Mouse (Mus musculus) layer of hippocampus, adult 9-10 months (tissue): Measurements from ENCODE around the gene Gm4767.
"Not testable (repeated sequence)": the region's sequence is repeated elsewhere in the genome, so short reads cannot be mapped to it uniquely, and the experiment has no call there.

ENCODE experiments used
- DNase-seq: peaks from one replicate; pipeline ENCODE4 v3.0.0; 2022; ENCODE audit warnings: low spot score

Gm4767 gene

DNA sequence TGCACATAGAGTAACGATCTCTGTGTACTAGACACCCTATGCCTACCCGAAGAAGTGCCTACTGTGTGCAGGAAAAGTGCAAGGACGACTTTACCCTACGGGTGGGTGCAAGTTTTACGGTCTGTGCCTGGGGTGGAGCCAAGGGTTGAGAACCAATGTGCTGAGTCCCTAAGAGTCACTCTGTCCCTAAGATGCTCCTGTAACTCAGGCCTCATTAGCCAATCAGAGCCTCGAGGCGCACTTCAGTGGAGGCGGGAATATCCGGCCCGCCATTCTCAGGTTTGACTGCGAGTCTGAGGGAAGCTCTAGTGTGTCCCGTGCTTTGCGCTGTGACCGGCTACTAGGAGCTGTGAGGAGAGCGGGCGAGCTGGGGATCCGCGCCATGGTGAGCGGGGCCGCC is at the start of gene Gm4767:
Gene Gm4767, plus strand, starts transcription at position 288 of the 400 bp plus-strand sequence.
- DNase-seq: not testable (repeated sequence)

DNA sequence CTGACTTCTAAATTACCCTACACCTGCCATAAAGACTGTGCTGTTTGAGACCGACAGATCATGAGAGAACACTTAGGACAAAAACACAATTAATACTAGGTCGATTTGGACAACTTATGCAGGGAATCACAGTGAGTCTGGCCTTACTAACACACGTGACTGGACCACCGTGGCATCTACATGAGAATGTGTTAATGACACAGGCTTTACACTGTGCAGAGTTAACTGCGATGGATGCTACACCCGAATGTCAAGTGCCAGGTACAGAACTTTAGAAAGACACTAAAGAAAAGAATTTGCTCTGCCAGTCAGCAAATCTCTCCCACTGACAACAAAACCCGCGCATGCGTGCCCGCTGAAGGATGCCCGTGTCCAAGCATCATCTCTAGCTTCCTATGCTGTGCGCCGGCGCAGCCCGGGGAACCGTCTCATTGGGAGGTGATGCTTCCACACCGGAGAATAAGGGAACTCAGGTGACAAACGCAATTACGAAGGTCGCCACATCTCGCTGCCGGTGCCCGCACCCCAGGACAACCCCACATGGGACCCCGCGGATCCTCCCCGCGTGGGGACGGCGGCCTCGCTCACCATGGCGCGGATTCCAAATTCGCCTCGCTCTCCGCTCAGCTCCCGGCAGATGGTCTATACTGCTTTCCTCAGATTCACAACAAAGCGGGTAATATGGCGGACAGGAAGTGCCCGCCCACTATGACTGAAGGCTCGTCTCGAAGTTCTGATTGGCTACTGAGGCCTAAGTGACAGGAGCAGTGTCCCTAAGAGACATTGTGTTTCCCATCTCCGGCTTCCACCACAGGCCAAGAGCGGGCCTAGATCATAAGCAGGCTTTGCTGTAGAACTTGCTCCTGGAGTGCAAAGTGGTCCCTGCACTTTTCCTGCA is 41.2 kb upstream of the Gm4767 start, which contains the start of gene Gm3055:
Gene Gm3055, minus strand, starts transcription at position 656 of the 898 bp plus-strand sequence.
- DNase-seq: not testable (repeated sequence)

DNA sequence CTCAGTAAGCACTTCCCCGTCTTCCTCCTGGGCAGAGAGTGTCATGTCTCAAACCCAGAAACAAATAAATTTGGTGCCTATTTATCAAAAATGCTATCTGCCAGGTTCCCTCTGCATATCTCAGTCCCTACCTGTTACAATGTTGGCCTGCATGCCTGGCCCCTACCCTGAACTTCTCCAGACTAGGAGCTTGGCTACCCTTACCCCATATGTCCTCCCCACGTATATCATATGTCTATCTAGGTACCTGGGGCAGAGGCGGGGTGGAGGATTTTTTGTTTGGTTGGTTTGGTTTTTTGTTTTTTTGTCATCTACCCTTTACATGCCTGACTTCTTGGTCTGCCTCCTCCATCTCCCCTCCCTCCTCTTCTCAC is 40.6 kb upstream of the Gm4767 start:
- not testable (repeated sequence) for DNase-seq

DNA sequence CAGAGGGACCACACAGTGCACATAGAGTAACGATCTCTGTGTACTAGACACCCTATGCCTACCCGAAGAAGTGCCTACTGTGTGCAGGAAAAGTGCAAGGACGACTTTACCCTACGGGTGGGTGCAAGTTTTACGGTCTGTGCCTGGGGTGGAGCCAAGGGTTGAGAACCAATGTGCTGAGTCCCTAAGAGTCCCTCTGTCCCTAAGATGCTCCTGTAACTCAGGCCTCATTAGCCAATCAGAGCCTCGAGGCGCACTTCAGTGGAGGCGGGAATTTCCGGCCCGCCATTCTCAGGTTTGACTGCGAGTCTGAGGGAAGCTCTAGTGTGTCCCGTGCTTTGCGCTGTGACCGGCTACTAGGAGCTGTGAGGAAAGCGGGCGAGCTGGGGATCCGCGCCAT is 34.2 kb downstream of the Gm4767 start:
- DNase-seq: not testable (repeated sequence)

DNA sequence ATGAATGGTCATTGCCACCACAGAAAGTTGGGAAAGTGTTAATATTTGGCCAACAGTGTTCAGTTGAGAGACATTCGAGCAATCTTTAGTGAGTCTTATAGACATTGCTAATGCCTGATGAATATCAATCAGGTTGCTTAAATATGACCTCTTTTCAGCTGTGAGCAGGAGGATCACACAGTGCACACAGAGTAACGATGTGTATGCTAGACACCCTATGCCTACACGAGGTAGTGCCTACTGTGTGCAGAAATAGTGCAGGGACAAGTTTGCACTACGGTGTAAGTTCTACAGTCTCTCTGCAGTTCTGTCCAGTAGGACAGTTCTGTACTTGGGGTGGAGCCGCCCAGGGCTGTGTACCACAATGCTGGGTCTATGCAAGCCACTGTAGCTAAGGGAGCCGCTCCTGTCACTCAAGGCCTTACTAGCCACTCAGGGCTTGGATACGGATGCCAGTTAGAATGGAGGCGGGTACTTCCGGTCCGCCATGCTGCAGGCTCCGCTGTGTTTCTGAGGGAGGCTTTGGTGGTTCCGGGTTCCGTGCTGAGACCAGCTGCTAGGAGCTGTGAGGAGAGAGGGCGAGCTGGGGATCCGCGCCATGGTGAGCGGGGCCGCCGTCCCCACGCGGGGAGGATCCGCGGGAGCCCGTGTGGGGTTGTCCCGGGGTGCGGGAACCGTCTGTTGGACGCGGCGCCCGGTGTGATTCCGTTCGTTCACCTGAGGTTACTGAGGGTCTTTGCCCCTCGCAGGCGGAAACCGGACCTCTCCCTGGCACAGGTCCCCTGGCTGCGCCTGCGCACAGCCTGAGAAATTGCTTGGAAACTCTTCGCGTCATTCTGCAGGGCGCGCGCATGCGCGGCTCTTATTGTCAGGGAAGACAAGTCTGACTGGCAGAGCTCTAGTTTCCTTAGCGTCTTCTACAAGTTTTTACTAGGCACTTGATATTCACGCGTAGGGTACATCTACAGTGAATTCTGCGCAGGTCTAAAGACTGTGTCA is 51.7 kb downstream of the Gm4767 start, which contains the start of gene Gm32687:
Gene Gm32687, plus strand, starts transcription at position 526 of the 999 bp plus-strand sequence.
- peak; percentile 0 for DNase-seq
